Mouse (Mus musculus) forebrain, postnatal 0 days (tissue): Measurements from ENCODE around the gene Fxr2. TPM values are rescaled to one million over a fixed set of nuclear protein-coding genes. Genes with fewer than 3 reads are reported as not detected.

Experiments
- ATAC-seq: fragments of 200-750 bp; cut with Nextera tagmentation; 2 replicates; pipeline ENCODE4 v1.8.0; 2017; ENCODE audit warnings: mild to moderate bottlenecking, moderate library complexity
- DNase-seq: peaks from one replicate; pipeline ENCODE4 v3.0.0-alpha.2; 2015
- H3K27ac ChIP-seq: fragments of 300-500 bp; sonication (generic); 2 replicates; pipeline ENCODE4 v1.5.1; 2014; ENCODE audit warnings: low read depth, mild to moderate bottlenecking, antibody characterized with exemption, low read length, moderate library complexity, mixed read lengths
- H3K27me3 ChIP-seq: fragments of 300-500 bp; sonication (generic); 2 replicates; pipeline ENCODE4 v1.6.1; 2014; ENCODE audit warnings: mild to moderate bottlenecking, low read length, mixed read lengths; ENCODE audit not compliant: insufficient read depth
- H3K36me3 ChIP-seq: fragments of 300-500 bp; sonication (generic); 2 replicates; pipeline ENCODE4 v1.6.1; 2014; ENCODE audit warnings: mild to moderate bottlenecking, moderate library complexity; ENCODE audit not compliant: insufficient read depth
- H3K4me1 ChIP-seq: fragments of 300-500 bp; sonication (generic); 2 replicates; pipeline ENCODE4 v1.6.1; 2014; ENCODE audit warnings: antibody characterized with exemption; ENCODE audit not compliant: insufficient read depth
- H3K4me2 ChIP-seq: fragments of 300-500 bp; sonication (generic); 2 replicates; pipeline ENCODE4 v1.6.1; 2014; ENCODE audit warnings: low read depth, mild to moderate bottlenecking, moderate library complexity
- H3K4me3 ChIP-seq: fragments of 300-500 bp; sonication (generic); 2 replicates; pipeline ENCODE4 v1.5.1; 2014; ENCODE audit warnings: low read depth, low read length, mixed read lengths
- H3K9ac ChIP-seq: fragments of 300-500 bp; sonication (generic); 2 replicates; pipeline ENCODE4 v1.6.1; 2014; ENCODE audit warnings: mild to moderate bottlenecking
- H3K9me3 ChIP-seq: fragments of 300-500 bp; sonication (generic); 2 replicates; pipeline ENCODE4 v1.6.1; 2016; ENCODE audit warnings: low read length
- CTCF ChIP-seq: sonication (generic); IDR thresholded peaks from 2 replicates; pipeline ENCODE4 v1.5.1; 2016; ENCODE audit warnings: antibody characterized with exemption, control low read depth, low read depth
- WGBS: fragments of 180-500 bp; shearing (Covaris S2); extraction: QIAGEN DNeasy Blood & Tissue Kit; methylation state at CpG from one replicate; pipeline ENCODE4 v1.1.7; 2014; 5-methylcytosine and 5-hydroxymethylcytosine counted together
- polyA plus RNA-seq: library from polyadenylated mRNA; unstranded; fragments of >200 nt; fragmentation: Nextera tagmentation; extraction: Ambion mirVana; gene quantifications from 2 replicates; pipeline ENCODE4 v1.2.1, GENCODE M21; 2015
- total RNA-seq: library from RNA; depleted of rRNA; stranded (reverse); fragments of >200 nt; gene quantifications from 2 replicates; pipeline ENCODE4 v1.2.3, GENCODE M21; 2014

The Fxr2 gene
- total and polyA plus RNA-seq, 2 experiments from 2014 or later, result 25.2 to 94.5 TPM

GRCm38 (mm10) chr11:69661221-69661881 lies 28.6 kb downstream of the Fxr2 start:
- ATAC-seq, result no peak
- Histone ChIP-seq H3K4me1 (peaks cover 4% of the 10 kb centered on the region), H3K4me3 (peak overlapping the region; percentile 55), H3K9me3 (no peaks in the 10 kb centered on the region), H3K36me3 (peaks cover 53% of the 10 kb centered on the region), H3K27me3 (no peaks in the 10 kb centered on the region), H3K4me2 (peak overlapping the region; percentile 48), H3K9ac (0 out of 2 replicates have a peak overlapping the region, but pooled peaks have one; percentile 70), H3K27ac (no peak overlapping the region)
- DNase-seq, result no peak
- TF ChIP-seq CTCF, result no peak
- 66% methylated on average over 3 of the region's 3 CpGs for WGBS

- Histone ChIP-seq H3K4me2 (peak within 1 kb of the TSS; percentile 48), H3K27me3 (no peaks in the 10 kb centered on the region), H3K9me3 (no peaks in the 10 kb centered on the region), H3K36me3 (peaks cover 52% of the 10 kb centered on the region), H3K27ac (peak within 1 kb of the TSS; percentile 97), H3K9ac (peak within 1 kb of the TSS; percentile 70), H3K4me1 (peaks cover 4% of the 10 kb centered on the region), H3K4me3 (peak within 1 kb of the TSS; percentile 55)
- 1% methylated on average over 48 of the region's 48 CpGs for WGBS
- ATAC-seq (peak; percentile 97), DNase-seq (peak; percentile 99)
- peak; percentile 71 for TF ChIP-seq CTCF
These were observed 29.6 kb downstream of the Fxr2 start, which contains the start of gene Mpdu1 for GRCm38 (mm10) chr11:69662213-69662966. Gene Mpdu1, minus strand, starts transcription at chr11:69662642.

GRCm38 (mm10) chr11:69662967-69663671 lies 30.3 kb downstream of the Fxr2 start:
- no peaks in the 10 kb centered on the region for H3K9me3 ChIP-seq
- peak overlapping the region; percentile 55 for H3K4me3 ChIP-seq
- WGBS, result 70% methylated on average over 13 of the region's 13 CpGs
- peak overlapping the region; percentile 97 for H3K27ac ChIP-seq
- ATAC-seq (no peak), DNase-seq (no peak)
- H3K27me3 ChIP-seq, result no peaks in the 10 kb centered on the region
- peak overlapping the region; percentile 48 for H3K4me2 ChIP-seq
- peak overlapping the region; percentile 70 for H3K9ac ChIP-seq
- no peak for TF ChIP-seq CTCF
- peaks cover 52% of the 10 kb centered on the region for H3K36me3 ChIP-seq
- peaks cover 4% of the 10 kb centered on the region for H3K4me1 ChIP-seq

GRCm38 (mm10) chr11:69663795-69664194 lies 31.0 kb downstream of the Fxr2 start:
- no peak overlapping the region for H3K4me3 ChIP-seq
- H3K27ac ChIP-seq, result peak overlapping the region; percentile 97; the same call in 1 of the 2 replicates
- H3K27me3 ChIP-seq, result no peaks in the 10 kb centered on the region
- H3K36me3 ChIP-seq, result peaks cover 52% of the 10 kb centered on the region
- H3K4me2 ChIP-seq, result no peak overlapping the region
- H3K9me3 ChIP-seq, result no peaks in the 10 kb centered on the region
- peaks cover 4% of the 10 kb centered on the region for H3K4me1 ChIP-seq
- H3K9ac ChIP-seq, result no peak overlapping the region
- no peak for DNase-seq
- no peak for ATAC-seq
- TF ChIP-seq CTCF, result no peak
- 78% methylated on average over 6 of the region's 6 CpGs for WGBS

GRCm38 (mm10) chr11:69664841-69665240 lies 32.1 kb downstream of the Fxr2 start:
- Histone ChIP-seq H3K9me3 (no peaks in the 10 kb centered on the region), H3K9ac (no peak overlapping the region), H3K36me3 (peaks cover 59% of the 10 kb centered on the region), H3K27ac (no peak overlapping the region), H3K4me1 (peaks cover 8% of the 10 kb centered on the region), H3K4me3 (no peak overlapping the region), H3K27me3 (no peaks in the 10 kb centered on the region), H3K4me2 (no peak overlapping the region)
- ATAC-seq, result no peak
- no peak for DNase-seq
- WGBS, result 95% methylated on average over 7 of the region's 7 CpGs
- no peak for TF ChIP-seq CTCF

GRCm38 (mm10) chr11:69665457-69665960 lies 32.7 kb downstream of the Fxr2 start:
- no peak overlapping the region for H3K9ac ChIP-seq
- no peak overlapping the region for H3K4me2 ChIP-seq
- H3K36me3 ChIP-seq, result peaks cover 62% of the 10 kb centered on the region
- peak overlapping the region; percentile 21; the same call in 1 of the 2 replicates for H3K27ac ChIP-seq
- TF ChIP-seq CTCF, result no peak
- no peaks in the 10 kb centered on the region for H3K27me3 ChIP-seq
- DNase-seq (no peak), ATAC-seq (no peak)
- peaks cover 15% of the 10 kb centered on the region for H3K4me1 ChIP-seq
- no peak overlapping the region for H3K4me3 ChIP-seq
- WGBS, result 75% methylated on average over 9 of the region's 9 CpGs
- no peaks in the 10 kb centered on the region for H3K9me3 ChIP-seq
